Mouse (Mus musculus): ENCODE measurements around the gene Samhd1. TPM values are rescaled to one million over a fixed set of nuclear protein-coding genes. Genes with fewer than 3 reads are reported as not detected.
A peak's percentile ranks its signal among the peaks of the same experiment; 100 is the strongest.

The Samhd1 gene
- polyA plus RNA-seq, 1 experiment from 2014 or later = 14.9 TPM

DNA sequence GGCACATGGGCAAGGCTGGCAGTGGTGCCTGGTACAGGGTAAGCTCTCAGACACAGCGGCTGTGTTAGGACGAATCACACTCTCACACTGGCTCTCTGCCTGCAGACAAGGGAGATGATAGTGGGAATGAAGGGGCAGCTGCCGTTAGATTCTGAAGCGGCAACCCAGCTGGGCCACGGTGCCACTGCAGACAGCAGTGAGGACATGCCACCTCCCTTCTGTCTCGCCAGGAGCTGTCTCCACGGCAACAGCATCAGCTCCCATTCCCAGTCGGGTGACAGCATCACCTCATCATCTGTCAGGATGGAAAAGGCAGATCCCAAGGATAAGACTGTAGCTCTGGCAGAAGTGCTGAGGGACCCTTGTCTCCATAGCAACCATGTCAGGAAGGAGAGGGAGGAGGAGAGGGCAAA lies 85.2 kb downstream of the Samhd1 start:
- WGBS = 17% methylated on average over 8 of the region's 8 CpGs
- peaks cover 29% of the 10 kb centered on the region for H3K36me3 ChIP-seq (ENCODE audit: control insufficient read depth, insufficient read depth, low read length)

DNA sequence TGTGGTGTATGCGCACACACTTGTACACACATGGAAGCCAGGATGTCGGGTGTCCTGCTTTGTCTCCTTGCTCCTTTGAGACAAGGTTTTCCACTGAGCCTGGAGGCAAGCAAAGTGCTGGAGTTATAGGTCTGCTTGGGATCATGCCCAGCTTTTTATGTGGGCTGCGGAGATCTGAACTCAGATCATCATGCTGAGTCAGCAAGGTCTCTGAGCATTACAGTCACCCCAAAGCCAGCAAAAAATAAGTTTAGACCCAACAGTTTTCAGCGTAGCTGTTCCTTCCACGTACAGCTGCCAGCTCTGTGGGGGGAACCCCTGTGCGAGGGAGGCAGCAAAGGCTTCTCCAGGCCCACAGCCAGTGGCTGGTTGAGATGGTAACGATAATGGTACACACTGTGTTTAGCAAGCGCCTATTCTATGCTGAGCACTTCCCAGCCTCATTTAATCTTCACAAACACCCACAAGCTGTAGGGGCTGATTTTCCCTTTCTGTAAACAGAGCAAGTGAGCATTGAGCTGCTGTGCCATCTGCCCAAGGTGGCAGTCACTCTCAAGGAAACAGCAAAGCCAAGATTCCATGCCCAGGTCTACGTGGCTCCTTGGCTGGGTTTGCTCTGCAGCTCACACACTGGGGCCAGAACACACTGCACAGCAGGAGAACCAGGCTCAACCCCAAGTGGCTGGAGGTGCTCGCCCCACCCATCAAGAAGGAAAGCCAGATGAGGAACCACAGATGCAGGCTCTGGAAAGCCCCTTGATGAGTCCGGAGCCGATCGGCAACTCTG lies 86.5 kb downstream of the Samhd1 start:
- WGBS = 74% methylated on average over 13 of the region's 13 CpGs
- Histone ChIP-seq H3K27me3 (ENCODE audit: control insufficient read depth, insufficient read depth, low read length) (no peaks in the 10 kb centered on the region), H3K9ac (replicated peaks; ENCODE audit: low read depth, low read length) (no peak overlapping the region), H3K4me2 (ENCODE audit: low read depth, low read length) (no peak overlapping the region), H3K36me3 (ENCODE audit: control insufficient read depth, insufficient read depth, low read length) (peaks cover 28% of the 10 kb centered on the region), H3K27ac (ENCODE audit: low read depth, low read length) (peak overlapping the region; percentile 79), H3K4me3 (ENCODE audit: low read depth, low read length) (no peak overlapping the region), H3K9me3 (ENCODE audit: control insufficient read depth, low read length) (no peaks in the 10 kb centered on the region), H3K4me1 (ENCODE audit: control insufficient read depth, insufficient read depth, low read length) (peaks cover 31% of the 10 kb centered on the region)
- ATAC-seq (ENCODE audit: low read depth) = no peak

More for the DNA sequence above, 85.2 kb downstream of the Samhd1 start:
- peak overlapping the region; percentile 79 for H3K27ac ChIP-seq (ENCODE audit: low read depth, low read length)
- no peaks in the 10 kb centered on the region for H3K9me3 ChIP-seq (ENCODE audit: control insufficient read depth, low read length)
- H3K4me3 ChIP-seq (ENCODE audit: low read depth, low read length) = no peak overlapping the region
- peak overlapping the region; percentile 17 for H3K4me2 ChIP-seq (ENCODE audit: low read depth, low read length)
- H3K27me3 ChIP-seq (ENCODE audit: control insufficient read depth, insufficient read depth, low read length) = no peaks in the 10 kb centered on the region
- ATAC-seq (ENCODE audit: low read depth) = peak; percentile 90
- H3K9ac ChIP-seq (replicated peaks; ENCODE audit: low read depth, low read length) = peak overlapping the region; percentile 21; the same call in 1 of the 2 replicates
- H3K4me1 ChIP-seq (ENCODE audit: control insufficient read depth, insufficient read depth, low read length) = peaks cover 31% of the 10 kb centered on the region

Other genes with a start within 250 kb of the Samhd1 start
- 0.15 and 0.24 TPM in 2 replicates for gene Sla2, start 248.1 kb downstream of the Samhd1 start, polyA plus RNA-seq (2014; fragmentation: Nextera tagmentation; extraction: Ambion mirVana)
- 146 and 158 TPM in 2 replicates for gene Ndrg3, start 143.2 kb downstream of the Samhd1 start, polyA plus RNA-seq (2014; fragmentation: Nextera tagmentation; extraction: Ambion mirVana)
- gene Dsn1, start 128.1 kb downstream of the Samhd1 start, polyA plus RNA-seq (2014; fragmentation: Nextera tagmentation; extraction: Ambion mirVana) = 6.8 and 8.5 TPM in 2 replicates
- 10.0 and 10.2 TPM in 2 replicates for gene Soga1, start 56.0 kb downstream of the Samhd1 start, polyA plus RNA-seq (2014; fragmentation: Nextera tagmentation; extraction: Ambion mirVana)
- gene Tldc2, start 48.2 kb downstream of the Samhd1 start, polyA plus RNA-seq (2014; fragmentation: Nextera tagmentation; extraction: Ambion mirVana) = not detected in 2 replicates
- 5.7 and 6.2 TPM in 2 replicates for gene Rbl1, start 69.3 kb upstream of the Samhd1 start, polyA plus RNA-seq (2014; fragmentation: Nextera tagmentation; extraction: Ambion mirVana)
- 202 and 232 TPM in 2 replicates for gene Rpn2, start 143.8 kb upstream of the Samhd1 start, polyA plus RNA-seq (2014; fragmentation: Nextera tagmentation; extraction: Ambion mirVana)
- 0.20 and 0.67 TPM in 2 replicates for gene Mroh8, start 144.3 kb upstream of the Samhd1 start, polyA plus RNA-seq (2014; fragmentation: Nextera tagmentation; extraction: Ambion mirVana)
- not detected in 2 replicates for gene Ghrh, start 212.2 kb upstream of the Samhd1 start, polyA plus RNA-seq (2014; fragmentation: Nextera tagmentation; extraction: Ambion mirVana)
- 51.5 and 58.5 TPM in 2 replicates for gene Manbal, start 232.3 kb upstream of the Samhd1 start, polyA plus RNA-seq (2014; fragmentation: Nextera tagmentation; extraction: Ambion mirVana)